Mouse (Mus musculus) G1E (cell line): ENCODE data around the gene Plekha8.

Experiments
- CTCF ChIP-seq: IDR thresholded peaks from 2 replicates; pipeline ENCODE4 v1.5.1; 2012; ENCODE audit warnings: low read depth, low read length, inconsistent platforms, mixed read lengths
- GATA1 ChIP-seq: IDR thresholded peaks from 2 replicates; pipeline ENCODE4 v1.6.1; 2012; ENCODE audit warnings: borderline replicate concordance, low read length, inconsistent platforms, mixed read lengths

DNA sequence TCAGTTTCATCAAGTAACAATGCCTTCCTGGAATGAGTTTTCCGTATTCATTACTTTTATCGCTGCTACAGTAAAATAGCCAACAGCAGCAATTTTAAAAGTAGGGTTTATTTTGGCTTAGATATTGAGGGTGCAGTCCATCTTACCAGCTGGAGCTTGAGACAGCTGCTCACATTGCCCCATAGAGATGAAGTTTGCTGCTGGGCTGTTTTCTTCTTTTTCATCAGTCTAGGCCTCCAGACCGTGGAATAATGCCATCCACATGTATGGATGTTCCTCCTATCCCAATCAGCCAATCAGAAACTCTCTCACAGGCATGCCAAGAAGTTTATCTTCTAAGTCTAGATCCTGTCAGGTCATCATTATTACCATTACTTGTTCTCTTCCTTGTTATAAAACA lies 45.0 kb downstream of the Plekha8 start:
- no peak for TF ChIP-seq CTCF
- no peak for TF ChIP-seq GATA1
